Mouse (Mus musculus) ES-E14 (cell line): ENCODE measurements around the gene Kcnk5.

Experiments used
- CHD2 ChIP-seq: IDR thresholded peaks from 2 replicates; pipeline ENCODE4 v1.6.1; 2014; ENCODE audit warnings: mild to moderate bottlenecking, low read depth, low read length, inconsistent platforms
- MAFK ChIP-seq: IDR thresholded peaks from 2 replicates; pipeline ENCODE4 v1.6.1; 2014; ENCODE audit warnings: mild to moderate bottlenecking, low read depth, low read length, inconsistent platforms; ENCODE audit not compliant: insufficient read depth
- ZC3H11A ChIP-seq: IDR thresholded peaks from 2 replicates; pipeline ENCODE4 v1.6.1; 2012; ENCODE audit warnings: low read depth, mild to moderate bottlenecking, inconsistent platforms, low read length, borderline replicate concordance
- ZNF384 ChIP-seq: IDR thresholded peaks from 2 replicates; pipeline ENCODE4 v1.6.1; 2012; ENCODE audit warnings: low read depth, low read length, inconsistent platforms

- TF ChIP-seq CHD2, result no peak
- TF ChIP-seq ZNF384, result no peak
- no peak for TF ChIP-seq ZC3H11A
- TF ChIP-seq MAFK, result no peak
These were observed 54.1 kb downstream of the Kcnk5 start for GRCm38 (mm10) chr14:20127406-20128087.
